8 mouse cellular contexts compared by ENCODE assay signal in the genomic region with DNA sequence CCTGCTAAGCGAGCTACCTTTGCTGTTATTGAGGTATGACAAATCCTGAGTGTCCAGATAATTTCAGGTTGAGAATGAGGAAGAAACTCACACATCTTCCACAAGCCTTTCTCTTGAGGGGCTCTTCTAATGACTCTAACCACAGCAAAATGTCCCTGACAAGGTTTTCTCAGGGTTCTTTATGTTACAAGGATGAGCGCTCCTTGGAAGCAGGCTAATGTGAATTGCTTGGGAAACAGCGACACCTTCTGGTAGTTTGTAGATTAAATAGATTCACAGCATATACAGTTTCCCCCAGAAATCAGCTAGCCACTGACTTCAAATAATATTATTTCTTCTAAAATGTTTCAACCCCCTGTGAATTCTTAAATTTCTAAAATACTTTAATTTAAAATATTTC. TPM values are rescaled to one million over a fixed set of nuclear protein-coding genes. Genes with fewer than 3 reads are reported as not detected.
DNase-seq lines count a peak whose midpoint lies in the region; ATAC-seq lines count a peak whose summit lies in the region.

No protein-coding gene starts in this region.

- 32% methylated on average over 3 of the region's 3 CpGs for WGBS in liver, embryonic 11.5 days
- 32% methylated on average over 3 of the region's 3 CpGs for WGBS in liver, embryonic 12.5 days (ENCODE audit: insufficient replicate concordance)
- 34% methylated on average over 3 of the region's 3 CpGs for WGBS in embryonic facial prominence, embryonic 10.5 days
- WGBS in hindbrain, embryonic 15.5 days, result 31% methylated on average over 3 of the region's 3 CpGs
- 25% methylated on average over 3 of the region's 3 CpGs for WGBS in limb, embryonic 10.5 days

- no peak for DNase-seq in liver, embryonic 11.5 days (ENCODE audit: low spot score)
- peak; percentile 94 for DNase-seq in NIH3T3 (ENCODE audit: low read depth)
- DNase-seq in embryonic facial prominence, embryonic 10.5 days (ENCODE audit: low spot score), result peak; percentile 35
- DNase-seq in limb, embryonic 10.5 days (ENCODE audit: low spot score), result peak; percentile 32
- DNase-seq in neural tube, embryonic 10.5 days (ENCODE audit: extremely low spot score, low spot score), result peak; percentile 32
- no peak for DNase-seq in ovary, postnatal 10 days (ENCODE audit: low spot score)

- H3K4me1 ChIP-seq in liver, embryonic 11.5 days (replicated peaks; ENCODE audit: control insufficient read depth, insufficient read depth, low read length), result no peaks in the 10 kb centered on the region; the same call in 1 of the 2 replicates
- peaks cover 5% of the 10 kb centered on the region; the same call in 1 of the 2 replicates for H3K4me1 ChIP-seq in liver, embryonic 12.5 days
- no peaks in the 10 kb centered on the region for H3K4me1 ChIP-seq in embryonic facial prominence, embryonic 10.5 days
- H3K4me1 ChIP-seq in hindbrain, embryonic 15.5 days (replicated peaks), result no peaks in the 10 kb centered on the region
- no peaks in the 10 kb centered on the region for H3K4me1 ChIP-seq in limb, embryonic 10.5 days

- no peak overlapping the region for H3K4me2 ChIP-seq in liver, embryonic 11.5 days
- H3K4me2 ChIP-seq in liver, embryonic 12.5 days, result no peak overlapping the region
- H3K4me2 ChIP-seq in hindbrain, embryonic 15.5 days, result no peak overlapping the region

- no peaks in the 10 kb centered on the region for H3K36me3 ChIP-seq in liver, embryonic 11.5 days (ENCODE audit: control insufficient read depth, insufficient read depth, low read length)
- no peaks in the 10 kb centered on the region for H3K36me3 ChIP-seq in liver, embryonic 12.5 days
- no peaks in the 10 kb centered on the region for H3K36me3 ChIP-seq in embryonic facial prominence, embryonic 10.5 days (replicated peaks)
- no peaks in the 10 kb centered on the region for H3K36me3 ChIP-seq in hindbrain, embryonic 15.5 days
- no peaks in the 10 kb centered on the region for H3K36me3 ChIP-seq in limb, embryonic 10.5 days

- H3K9me3 ChIP-seq in liver, embryonic 11.5 days (ENCODE audit: control insufficient read depth, low read length), result no peaks in the 10 kb centered on the region
- H3K9me3 ChIP-seq in liver, embryonic 12.5 days (replicated peaks), result no peaks in the 10 kb centered on the region
- H3K9me3 ChIP-seq in embryonic facial prominence, embryonic 10.5 days, result no peaks in the 10 kb centered on the region
- H3K9me3 ChIP-seq in hindbrain, embryonic 15.5 days, result no peaks in the 10 kb centered on the region
- no peaks in the 10 kb centered on the region for H3K9me3 ChIP-seq in limb, embryonic 10.5 days (replicated peaks)

- no peaks in the 10 kb centered on the region for H3K27me3 ChIP-seq in liver, embryonic 11.5 days (replicated peaks; ENCODE audit: control insufficient read depth, insufficient read depth, low read length)
- no peaks in the 10 kb centered on the region for H3K27me3 ChIP-seq in liver, embryonic 12.5 days (replicated peaks)
- no peaks in the 10 kb centered on the region for H3K27me3 ChIP-seq in embryonic facial prominence, embryonic 10.5 days (replicated peaks; ENCODE audit: low read depth, poor library complexity, severe bottlenecking)
- H3K27me3 ChIP-seq in hindbrain, embryonic 15.5 days, result no peaks in the 10 kb centered on the region
- no peaks in the 10 kb centered on the region for H3K27me3 ChIP-seq in limb, embryonic 10.5 days (ENCODE audit: low read depth, poor library complexity, severe bottlenecking)

- ATAC-seq in liver, embryonic 11.5 days (replicated peaks; ENCODE audit: low FRiP score), result peak; percentile 46; the same call in 1 of the 2 replicates
- no peak for ATAC-seq in liver, embryonic 12.5 days
- peak; percentile 83; the same call in 1 of the 2 replicates for ATAC-seq in hindbrain, embryonic 15.5 days (ENCODE audit: low FRiP score, low read depth)

- no peak overlapping the region for H3K9ac ChIP-seq in liver, embryonic 11.5 days (ENCODE audit: low read depth, low read length)
- no peak overlapping the region for H3K9ac ChIP-seq in liver, embryonic 12.5 days
- H3K9ac ChIP-seq in hindbrain, embryonic 15.5 days, result no peak overlapping the region

- H3K27ac ChIP-seq in liver, embryonic 11.5 days (ENCODE audit: low read depth, low read length), result no peak overlapping the region
- no peak overlapping the region for H3K27ac ChIP-seq in liver, embryonic 12.5 days
- H3K27ac ChIP-seq in embryonic facial prominence, embryonic 10.5 days (replicated peaks), result no peak overlapping the region
- H3K27ac ChIP-seq in hindbrain, embryonic 15.5 days (replicated peaks), result no peak overlapping the region
- no peak overlapping the region for H3K27ac ChIP-seq in limb, embryonic 10.5 days

- H3K4me3 ChIP-seq in liver, embryonic 11.5 days (ENCODE audit: low read depth, low read length), result no peak overlapping the region
- H3K4me3 ChIP-seq in liver, embryonic 12.5 days, result no peak overlapping the region
- no peak overlapping the region for H3K4me3 ChIP-seq in embryonic facial prominence, embryonic 10.5 days
- H3K4me3 ChIP-seq in hindbrain, embryonic 15.5 days, result no peak overlapping the region
- H3K4me3 ChIP-seq in limb, embryonic 10.5 days, result no peak overlapping the region

RNA-seq across cellular contexts. Expression of a gene that starts 9.0 kb away (rescaled TPM):
- 0.13 TPM in 1 of 2 replicates, not detected in the other for polyA plus RNA-seq in liver, embryonic 11.5 days (2014; fragmentation: Nextera tagmentation; extraction: Ambion mirVana)
- 0.02 and 0.05 TPM in 2 replicates for polyA plus RNA-seq in liver, embryonic 12.5 days (2016; fragmentation: Nextera tagmentation; extraction: Ambion mirVana)
- 0.07 and 0.08 TPM in 2 replicates for polyA plus RNA-seq in embryonic facial prominence, embryonic 10.5 days (2016; fragmentation: Nextera tagmentation; extraction: Ambion mirVana)
- 2.3 and 3.1 TPM in 2 replicates for polyA plus RNA-seq in hindbrain, embryonic 15.5 days (2015; fragmentation: Nextera tagmentation; extraction: Ambion mirVana)
- polyA plus RNA-seq in limb, embryonic 10.5 days (2016; fragmentation: Nextera tagmentation; extraction: Ambion mirVana), result not detected in 2 replicates

RNA-seq across cellular contexts. Expression of a gene that starts 56.0 kb away (rescaled TPM):
- polyA plus RNA-seq in liver, embryonic 11.5 days (2014; fragmentation: Nextera tagmentation; extraction: Ambion mirVana), result 11.7 and 13.3 TPM in 2 replicates
- polyA plus RNA-seq in liver, embryonic 12.5 days (2016; fragmentation: Nextera tagmentation; extraction: Ambion mirVana), result 6.2 and 7.4 TPM in 2 replicates
- 9.8 and 10.5 TPM in 2 replicates for polyA plus RNA-seq in embryonic facial prominence, embryonic 10.5 days (2016; fragmentation: Nextera tagmentation; extraction: Ambion mirVana)
- 7.5 and 8.5 TPM in 2 replicates for polyA plus RNA-seq in hindbrain, embryonic 15.5 days (2015; fragmentation: Nextera tagmentation; extraction: Ambion mirVana)
- 6.6 and 9.0 TPM in 2 replicates for polyA plus RNA-seq in limb, embryonic 10.5 days (2016; fragmentation: Nextera tagmentation; extraction: Ambion mirVana)

Comparison
In these comparisons a context has a peak if more than half of its experiments do, and no peak if none do; other contexts are left out.
1. DNase-seq: peak in NIH3T3 (single experiment), embryonic facial prominence, embryonic 10.5 days (single experiment), limb, embryonic 10.5 days (single experiment) and neural tube, embryonic 10.5 days (single experiment); none in liver, embryonic 11.5 days (single experiment) and ovary, postnatal 10 days (single experiment).